Mouse (Mus musculus): ENCODE results near the gene Srcap.

DNA sequence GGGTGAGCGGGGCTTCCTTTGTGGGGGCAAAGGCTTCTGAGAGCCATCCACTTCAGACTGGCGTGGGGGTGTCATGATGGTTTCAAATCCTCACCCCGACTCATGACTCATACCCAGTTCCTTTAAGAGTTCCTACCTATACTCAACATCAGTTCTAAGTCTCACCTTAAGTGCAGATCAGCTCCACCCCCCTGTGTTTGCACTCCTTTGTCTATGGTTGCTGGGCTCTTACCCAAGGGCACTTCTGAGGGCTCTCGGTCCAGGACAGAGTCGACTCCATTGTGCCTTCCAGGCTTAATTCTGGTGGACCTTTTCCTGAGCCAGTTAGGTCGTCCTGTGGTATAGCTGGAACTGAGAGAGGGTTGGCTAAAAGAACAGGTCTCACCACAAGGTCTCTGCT, 95.4 kb downstream of the Srcap start:
- no peak for TF ChIP-seq CTCF (IDR thresholded peaks at IDR 0.05; ENCODE audit: low read depth, low read length)
- TF ChIP-seq GATA1 (IDR thresholded peaks at IDR 0.05; ENCODE audit: borderline replicate concordance, low read length): no peak
- no peak for TF ChIP-seq TAL1 (conservative IDR thresholded peaks at IDR 0.05; ENCODE audit: low read depth, low read length)
- TF ChIP-seq GATA2 (IDR thresholded peaks at IDR 0.05; ENCODE audit: borderline replicate concordance, low read depth, low read length): no peak
- no peak for TF ChIP-seq POLR2AphosphoS5 (IDR thresholded peaks at IDR 0.05; ENCODE audit: insufficient replicate concordance, low read depth, low read length)
